Mouse (Mus musculus): ENCODE data around the gene Pdlim4. TPM values are rescaled to one million over a fixed set of nuclear protein-coding genes. Genes with fewer than 3 reads are reported as not detected.

Gene Pdlim4
- polyA plus RNA-seq, 1 experiment from 2014 or later: 45.3 TPM

DNA sequence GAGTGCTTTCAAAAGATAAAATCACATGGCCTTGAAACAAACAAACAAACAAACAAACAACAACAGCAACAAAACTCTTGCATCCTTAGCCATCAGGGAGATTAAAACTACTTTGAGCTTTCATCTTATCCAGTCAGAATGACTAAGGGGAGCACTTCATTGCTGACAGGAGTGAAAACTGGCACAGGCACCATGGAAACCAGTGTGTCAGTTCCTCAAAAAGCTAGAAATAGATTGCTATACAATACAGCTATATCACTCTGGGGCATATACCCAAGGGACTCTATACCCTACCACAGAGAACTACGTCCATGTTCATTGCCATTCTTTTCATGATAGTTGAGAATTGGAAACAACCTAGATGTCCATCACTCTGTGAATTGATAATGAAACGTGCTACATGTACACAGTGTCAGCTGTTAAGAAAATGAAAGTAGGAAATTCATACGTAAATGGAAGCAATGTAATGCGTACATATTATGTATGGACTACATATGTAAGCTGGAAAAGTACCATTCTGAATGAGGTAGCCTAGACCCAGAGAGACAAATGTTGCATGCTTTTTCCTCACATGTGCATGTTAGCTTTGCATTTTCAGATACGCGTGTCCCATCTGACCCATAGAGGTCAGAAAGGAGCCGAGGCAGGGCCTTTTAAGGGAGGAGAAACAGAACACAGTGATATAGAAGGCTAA, 19.6 kb upstream of the Pdlim4 start:
- H3K9me3 ChIP-seq (ENCODE audit: control insufficient read depth, low read length): no peaks in the 10 kb centered on the region
- DNase-seq (ENCODE audit: low spot score) (no peak), ATAC-seq (replicated peaks; ENCODE audit: low FRiP score) (no peak)
- no peak overlapping the region for H3K9ac ChIP-seq (ENCODE audit: low read length)
- H3K27ac ChIP-seq (ENCODE audit: low read depth, low read length): no peak overlapping the region
- H3K4me3 ChIP-seq (ENCODE audit: low read depth, low read length): no peak overlapping the region
- no peaks in the 10 kb centered on the region for H3K4me1 ChIP-seq (replicated peaks; ENCODE audit: control insufficient read depth, insufficient read depth, low read length)
- no peak overlapping the region for H3K4me2 ChIP-seq (ENCODE audit: low read depth, low read length, severe bottlenecking)
- WGBS: 83% methylated on average over 7 of the region's 7 CpGs
- H3K36me3 ChIP-seq (ENCODE audit: control insufficient read depth, insufficient read depth, low read length): no peaks in the 10 kb centered on the region
- H3K27me3 ChIP-seq (ENCODE audit: control insufficient read depth, insufficient read depth, low read length): no peaks in the 10 kb centered on the region

DNA sequence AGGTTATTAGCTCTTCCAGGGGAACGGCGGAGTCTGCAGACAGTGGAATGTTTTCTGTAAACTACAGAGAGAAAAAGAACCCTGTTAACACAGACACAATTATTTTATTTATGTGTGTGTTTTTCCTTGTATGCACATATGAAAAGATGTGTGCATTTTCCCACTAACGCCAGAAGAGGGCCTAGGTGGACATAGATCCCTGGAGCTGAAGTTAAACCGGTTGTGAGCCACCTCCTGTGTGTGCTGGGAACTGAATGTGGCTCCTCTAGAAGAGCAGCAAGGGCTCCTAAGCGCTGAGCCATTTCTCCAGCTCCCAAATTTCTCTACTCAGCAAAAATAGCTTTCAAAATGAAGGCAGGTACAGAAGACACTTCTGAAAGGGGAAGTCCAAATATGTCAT, 17.0 kb upstream of the Pdlim4 start:
- no peaks in the 10 kb centered on the region for H3K27me3 ChIP-seq (ENCODE audit: control insufficient read depth, insufficient read depth, low read length)
- H3K4me2 ChIP-seq (ENCODE audit: low read depth, low read length, severe bottlenecking): no peak overlapping the region
- H3K9me3 ChIP-seq (ENCODE audit: control insufficient read depth, low read length): no peaks in the 10 kb centered on the region
- no peaks in the 10 kb centered on the region for H3K4me1 ChIP-seq (replicated peaks; ENCODE audit: control insufficient read depth, insufficient read depth, low read length)
- H3K4me3 ChIP-seq (ENCODE audit: low read depth, low read length): no peak overlapping the region
- H3K27ac ChIP-seq (ENCODE audit: low read depth, low read length): no peak overlapping the region
- ATAC-seq (replicated peaks; ENCODE audit: low FRiP score) (no peak), DNase-seq (ENCODE audit: low spot score) (no peak)
- 60% methylated on average over 5 of the region's 5 CpGs for WGBS
- H3K9ac ChIP-seq (ENCODE audit: low read length): no peak overlapping the region
- H3K36me3 ChIP-seq (ENCODE audit: control insufficient read depth, insufficient read depth, low read length): no peaks in the 10 kb centered on the region

GRCm38 (mm10) chr11:54084976-54085375, 16.2 kb upstream of the Pdlim4 start:
- DNase-seq (ENCODE audit: low spot score): no peak
- no peak overlapping the region for H3K27ac ChIP-seq (ENCODE audit: low read depth, low read length)
- H3K4me1 ChIP-seq (replicated peaks; ENCODE audit: control insufficient read depth, insufficient read depth, low read length): no peaks in the 10 kb centered on the region
- no peak overlapping the region for H3K4me2 ChIP-seq (ENCODE audit: low read depth, low read length, severe bottlenecking)
- H3K27me3 ChIP-seq (ENCODE audit: control insufficient read depth, insufficient read depth, low read length): no peaks in the 10 kb centered on the region
- no peaks in the 10 kb centered on the region for H3K9me3 ChIP-seq (ENCODE audit: control insufficient read depth, low read length)
- WGBS: 84% methylated on average over 1 of the region's 1 CpGs
- H3K4me3 ChIP-seq (ENCODE audit: low read depth, low read length): no peak overlapping the region
- H3K36me3 ChIP-seq (ENCODE audit: control insufficient read depth, insufficient read depth, low read length): no peaks in the 10 kb centered on the region
- no peak overlapping the region for H3K9ac ChIP-seq (ENCODE audit: low read length)
- ATAC-seq (replicated peaks; ENCODE audit: low FRiP score): no peak

DNA sequence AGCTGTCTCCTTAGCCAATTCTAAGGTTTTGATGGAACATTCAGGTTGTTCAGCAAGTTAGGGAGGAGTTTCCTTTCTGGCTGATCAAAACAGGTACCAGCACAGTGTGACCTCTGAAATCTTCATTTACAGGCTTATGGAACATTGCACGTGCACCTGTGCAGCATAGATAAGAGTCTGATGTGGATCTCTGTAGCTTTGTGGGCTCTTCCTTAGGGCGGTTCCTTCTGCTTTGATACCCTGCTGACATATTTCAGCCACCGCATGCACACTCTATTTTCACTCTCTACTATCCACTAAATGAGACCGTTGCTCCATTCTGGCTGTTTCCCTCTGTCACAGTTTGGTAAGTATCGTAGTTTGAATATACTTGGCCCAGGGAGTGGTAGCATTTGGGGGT, 13.9 kb upstream of the Pdlim4 start:
- 97% methylated on average over 5 of the region's 5 CpGs for WGBS
- no peak for DNase-seq (ENCODE audit: low spot score)
- ATAC-seq (replicated peaks; ENCODE audit: low FRiP score): no peak
- no peak overlapping the region for H3K4me3 ChIP-seq (ENCODE audit: low read depth, low read length)
- H3K4me2 ChIP-seq (ENCODE audit: low read depth, low read length, severe bottlenecking): no peak overlapping the region
- H3K9ac ChIP-seq (ENCODE audit: low read length): no peak overlapping the region
- H3K27ac ChIP-seq (ENCODE audit: low read depth, low read length): no peak overlapping the region
- H3K27me3 ChIP-seq (ENCODE audit: control insufficient read depth, insufficient read depth, low read length): no peaks in the 10 kb centered on the region
- no peaks in the 10 kb centered on the region for H3K9me3 ChIP-seq (ENCODE audit: control insufficient read depth, low read length)
- H3K4me1 ChIP-seq (replicated peaks; ENCODE audit: control insufficient read depth, insufficient read depth, low read length): no peaks in the 10 kb centered on the region
- H3K36me3 ChIP-seq (ENCODE audit: control insufficient read depth, insufficient read depth, low read length): no peaks in the 10 kb centered on the region

GRCm38 (mm10) chr11:54080435-54080834, 11.6 kb upstream of the Pdlim4 start:
- Histone ChIP-seq H3K4me1 (replicated peaks; ENCODE audit: control insufficient read depth, insufficient read depth, low read length) (no peaks in the 10 kb centered on the region), H3K4me2 (ENCODE audit: low read depth, low read length, severe bottlenecking) (no peak overlapping the region), H3K36me3 (ENCODE audit: control insufficient read depth, insufficient read depth, low read length) (no peaks in the 10 kb centered on the region), H3K4me3 (ENCODE audit: low read depth, low read length) (no peak overlapping the region), H3K27ac (ENCODE audit: low read depth, low read length) (no peak overlapping the region), H3K27me3 (ENCODE audit: control insufficient read depth, insufficient read depth, low read length) (no peaks in the 10 kb centered on the region), H3K9ac (ENCODE audit: low read length) (no peak overlapping the region), H3K9me3 (ENCODE audit: control insufficient read depth, low read length) (no peaks in the 10 kb centered on the region)
- 39% methylated on average over 7 of the region's 7 CpGs for WGBS
- ATAC-seq (replicated peaks; ENCODE audit: low FRiP score): no peak
- no peak for DNase-seq (ENCODE audit: low spot score)

GRCm38 (mm10) chr11:54076101-54076500, 7.3 kb upstream of the Pdlim4 start:
- WGBS: 97% methylated on average over 1 of the region's 1 CpGs
- Histone ChIP-seq H3K27me3 (ENCODE audit: control insufficient read depth, insufficient read depth, low read length) (no peaks in the 10 kb centered on the region), H3K27ac (ENCODE audit: low read depth, low read length) (no peak overlapping the region), H3K4me3 (ENCODE audit: low read depth, low read length) (no peak overlapping the region), H3K9me3 (ENCODE audit: control insufficient read depth, low read length) (no peaks in the 10 kb centered on the region), H3K36me3 (ENCODE audit: control insufficient read depth, insufficient read depth, low read length) (no peaks in the 10 kb centered on the region), H3K4me2 (ENCODE audit: low read depth, low read length, severe bottlenecking) (no peak overlapping the region), H3K9ac (ENCODE audit: low read length) (no peak overlapping the region), H3K4me1 (replicated peaks; ENCODE audit: control insufficient read depth, insufficient read depth, low read length) (no peaks in the 10 kb centered on the region)
- no peak for DNase-seq (ENCODE audit: low spot score)
- ATAC-seq (replicated peaks; ENCODE audit: low FRiP score): no peak

- no peak overlapping the region for H3K9ac ChIP-seq (ENCODE audit: low read length)
- H3K27ac ChIP-seq (ENCODE audit: low read depth, low read length): no peak overlapping the region
- H3K4me2 ChIP-seq (ENCODE audit: low read depth, low read length, severe bottlenecking): no peak overlapping the region
- no peaks in the 10 kb centered on the region for H3K36me3 ChIP-seq (ENCODE audit: control insufficient read depth, insufficient read depth, low read length)
- no peak for DNase-seq (ENCODE audit: low spot score)
- H3K4me3 ChIP-seq (ENCODE audit: low read depth, low read length): no peak overlapping the region
- WGBS: 78% methylated on average over 6 of the region's 6 CpGs
- no peaks in the 10 kb centered on the region for H3K27me3 ChIP-seq (ENCODE audit: control insufficient read depth, insufficient read depth, low read length)
- H3K9me3 ChIP-seq (ENCODE audit: control insufficient read depth, low read length): no peaks in the 10 kb centered on the region
- H3K4me1 ChIP-seq (replicated peaks; ENCODE audit: control insufficient read depth, insufficient read depth, low read length): no peaks in the 10 kb centered on the region
- ATAC-seq (replicated peaks; ENCODE audit: low FRiP score): no peak
Observed at GRCm38 (mm10) chr11:54075353-54075752, 6.5 kb upstream of the Pdlim4 start.

- H3K4me2 ChIP-seq (ENCODE audit: low read depth, low read length, severe bottlenecking): no peak overlapping the region
- 32% methylated on average over 4 of the region's 4 CpGs for WGBS
- no peaks in the 10 kb centered on the region for H3K27me3 ChIP-seq (ENCODE audit: control insufficient read depth, insufficient read depth, low read length)
- DNase-seq (ENCODE audit: low spot score): no peak
- H3K4me3 ChIP-seq (ENCODE audit: low read depth, low read length): no peak overlapping the region
- peaks cover 3% of the 10 kb centered on the region; the same call in 1 of the 2 replicates for H3K4me1 ChIP-seq (replicated peaks; ENCODE audit: control insufficient read depth, insufficient read depth, low read length)
- H3K27ac ChIP-seq (ENCODE audit: low read depth, low read length): no peak overlapping the region
- ATAC-seq (replicated peaks; ENCODE audit: low FRiP score): no peak
- no peak overlapping the region for H3K9ac ChIP-seq (ENCODE audit: low read length)
- no peaks in the 10 kb centered on the region for H3K9me3 ChIP-seq (ENCODE audit: control insufficient read depth, low read length)
- no peaks in the 10 kb centered on the region for H3K36me3 ChIP-seq (ENCODE audit: control insufficient read depth, insufficient read depth, low read length)
Observed at GRCm38 (mm10) chr11:54073291-54073690, 4.5 kb upstream of the Pdlim4 start.

- Histone ChIP-seq H3K9me3 (ENCODE audit: control insufficient read depth, low read length) (no peaks in the 10 kb centered on the region), H3K4me1 (replicated peaks; ENCODE audit: control insufficient read depth, insufficient read depth, low read length) (peaks cover 9% of the 10 kb centered on the region), H3K9ac (ENCODE audit: low read length) (no peak overlapping the region), H3K4me2 (ENCODE audit: low read depth, low read length, severe bottlenecking) (no peak overlapping the region), H3K36me3 (ENCODE audit: control insufficient read depth, insufficient read depth, low read length) (no peaks in the 10 kb centered on the region), H3K4me3 (ENCODE audit: low read depth, low read length) (no peak overlapping the region), H3K27ac (ENCODE audit: low read depth, low read length) (no peak overlapping the region), H3K27me3 (ENCODE audit: control insufficient read depth, insufficient read depth, low read length) (no peaks in the 10 kb centered on the region)
- WGBS: 88% methylated on average over 5 of the region's 5 CpGs
- DNase-seq (ENCODE audit: low spot score) (peak; percentile 50), ATAC-seq (replicated peaks; ENCODE audit: low FRiP score) (no peak)
Observed at GRCm38 (mm10) chr11:54071726-54072445, 3.1 kb upstream of the Pdlim4 start.

Measured in forebrain, embryonic 11.5 days (tissue).